Mouse (Mus musculus): ENCODE data around the gene Tmem43.
"Not testable (repeated sequence)": the region's sequence is repeated elsewhere in the genome, so short reads cannot be mapped to it uniquely, and the experiment has no call there.

Tmem43 gene

GRCm38 (mm10) chr6:91472868-91473804 lies at the start of gene Tmem43, which contains the start of gene Chchd4:
Gene Tmem43, plus strand, starts transcription at chr6:91473703.
Gene Chchd4, minus strand, starts transcription at chr6:91473546.
- peak; percentile 100 for DNase-seq (ENCODE audit: low read depth, low spot score)

GRCm38 (mm10) chr6:91424151-91424550 lies 49.4 kb upstream of the Tmem43 start:
- no peak for DNase-seq (ENCODE audit: low read depth, low spot score)

DNA sequence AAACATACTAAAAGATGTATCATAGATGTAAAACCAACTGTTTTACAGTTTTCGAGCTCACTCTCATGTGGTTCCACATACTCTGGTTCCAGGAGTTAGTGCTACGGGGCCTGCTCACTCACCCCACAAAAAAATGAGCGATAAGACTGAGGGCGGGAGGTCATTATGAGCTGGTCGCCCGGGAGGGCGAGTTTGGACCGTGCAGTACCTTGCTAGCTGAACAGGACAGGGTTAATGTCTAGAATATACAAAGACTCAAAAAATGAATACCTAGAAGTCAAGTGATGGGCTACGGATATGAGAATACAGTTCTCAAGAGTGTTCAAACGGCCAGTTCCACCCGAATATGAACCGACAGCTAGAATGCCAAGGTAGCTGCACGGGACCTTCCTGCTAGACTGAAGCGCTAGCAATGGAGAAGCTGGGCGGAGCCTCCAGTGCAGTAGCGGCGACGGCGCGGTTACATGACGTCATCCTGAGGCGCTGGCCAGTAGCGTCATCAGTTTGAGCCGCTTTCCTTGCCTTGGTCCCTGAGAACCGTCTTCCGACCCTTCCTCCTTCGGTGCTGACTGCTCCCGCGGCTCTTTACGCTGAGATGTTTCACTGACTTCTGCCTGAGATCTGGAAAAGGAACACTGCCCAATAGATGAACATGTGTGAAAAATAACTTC lies 32.9 kb upstream of the Tmem43 start:
- DNase-seq (ENCODE audit: low read depth, low spot score), result peak; percentile 92

DNA sequence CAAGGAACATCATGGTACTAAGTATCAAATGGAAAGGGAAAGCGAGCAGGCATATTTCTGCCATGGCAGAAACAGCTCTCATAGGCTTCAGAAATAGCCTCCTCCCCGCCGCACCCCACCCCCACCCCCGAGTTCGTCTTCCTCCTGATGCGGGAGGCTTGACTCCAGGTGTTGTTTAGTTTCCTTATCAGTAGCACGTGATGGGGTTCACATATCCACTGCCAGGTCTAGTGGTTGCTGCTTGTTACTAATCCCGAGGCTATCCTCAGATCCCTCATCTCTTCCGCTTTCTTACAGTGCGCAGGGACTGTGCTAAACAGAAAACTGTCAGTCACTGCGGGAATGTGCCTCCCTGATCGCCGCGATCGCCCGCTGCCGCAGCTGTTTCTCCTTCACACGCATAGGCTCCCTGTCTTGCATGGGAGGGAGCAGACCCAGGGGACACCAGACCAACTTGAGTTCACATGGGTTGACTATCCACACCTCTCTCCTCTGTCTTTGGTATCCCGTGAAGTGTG lies 32.3 kb upstream of the Tmem43 start:
- no peak for DNase-seq (ENCODE audit: low read depth, low spot score)

GRCm38 (mm10) chr6:91445316-91445715 lies 28.2 kb upstream of the Tmem43 start:
- no peak for DNase-seq (ENCODE audit: low read depth, low spot score)

DNA sequence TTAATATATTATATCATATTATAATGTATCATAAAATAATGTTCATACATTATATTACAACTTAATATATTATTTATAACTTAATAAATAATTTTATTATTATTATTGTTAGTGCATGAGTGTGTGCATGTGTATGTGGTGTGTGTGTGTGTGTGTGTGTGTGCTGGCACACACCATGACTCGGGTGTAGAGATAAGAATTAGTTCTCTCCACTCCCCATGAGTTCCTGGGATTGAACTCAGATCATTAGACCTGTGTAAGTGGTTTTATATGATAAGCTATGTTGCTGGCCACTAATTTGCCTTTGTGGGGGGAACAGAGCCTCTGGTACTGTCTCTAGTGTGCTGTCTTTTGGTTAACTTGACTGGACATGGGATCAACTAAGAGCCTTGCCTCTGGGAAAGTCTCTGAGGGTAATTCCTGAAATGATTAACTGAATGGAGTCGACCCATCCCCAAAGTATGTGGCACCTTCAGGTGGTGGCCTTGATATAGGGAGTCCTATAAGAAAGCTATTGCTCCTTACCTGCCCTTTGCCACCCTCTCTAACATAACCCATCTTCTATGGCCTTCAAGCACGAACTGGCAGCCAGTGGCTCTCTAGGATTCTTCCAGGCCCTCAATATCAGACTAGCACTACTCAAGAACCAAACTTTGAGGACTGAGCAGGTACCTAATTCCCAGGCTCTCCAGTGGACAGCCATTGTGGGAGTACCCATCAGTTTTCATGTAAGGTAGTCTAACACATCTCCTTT lies 23.9 kb upstream of the Tmem43 start:
- DNase-seq (ENCODE audit: low read depth, low spot score), result no peak

- no peak for DNase-seq (ENCODE audit: low read depth, low spot score)
Measured at GRCm38 (mm10) chr6:91452056-91452455, 21.4 kb upstream of the Tmem43 start.

- no peak for DNase-seq (ENCODE audit: low read depth, low spot score)
Measured at GRCm38 (mm10) chr6:91454546-91454945, 19.0 kb upstream of the Tmem43 start.

- no peak for DNase-seq (ENCODE audit: low read depth, low spot score)
Measured at GRCm38 (mm10) chr6:91459471-91459870, 14.0 kb upstream of the Tmem43 start.

- DNase-seq (ENCODE audit: low read depth, low spot score), result no peak
Measured at GRCm38 (mm10) chr6:91465756-91466155, 7.7 kb upstream of the Tmem43 start.

- no peak for DNase-seq (ENCODE audit: low read depth, low spot score)
Measured at GRCm38 (mm10) chr6:91467106-91467505, 6.4 kb upstream of the Tmem43 start.

DNA sequence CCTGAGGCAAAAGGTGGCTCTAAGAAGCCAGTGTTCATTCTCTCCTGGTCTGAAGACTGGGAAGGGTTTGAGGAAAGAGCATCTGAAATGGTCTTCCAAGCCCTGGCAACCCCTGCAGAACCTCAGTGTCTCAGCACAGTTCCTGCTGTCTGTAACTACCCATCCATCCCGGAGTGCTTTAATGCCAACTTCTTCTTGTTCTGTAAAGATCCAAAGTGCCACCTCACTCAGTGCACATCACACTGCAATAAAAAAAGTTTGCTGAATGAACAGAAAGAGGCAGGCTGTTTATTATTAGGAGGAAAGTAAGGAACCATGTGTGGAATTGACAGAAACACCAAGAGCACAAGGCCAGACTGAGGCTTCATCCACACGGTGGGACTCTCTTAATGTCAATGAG lies 2.8 kb upstream of the Tmem43 start:
- DNase-seq (ENCODE audit: low read depth, low spot score), result no peak

GRCm38 (mm10) chr6:91471427-91471826 lies 2.1 kb upstream of the Tmem43 start:
- not testable (repeated sequence) for DNase-seq (ENCODE audit: low read depth, low spot score)

DNA sequence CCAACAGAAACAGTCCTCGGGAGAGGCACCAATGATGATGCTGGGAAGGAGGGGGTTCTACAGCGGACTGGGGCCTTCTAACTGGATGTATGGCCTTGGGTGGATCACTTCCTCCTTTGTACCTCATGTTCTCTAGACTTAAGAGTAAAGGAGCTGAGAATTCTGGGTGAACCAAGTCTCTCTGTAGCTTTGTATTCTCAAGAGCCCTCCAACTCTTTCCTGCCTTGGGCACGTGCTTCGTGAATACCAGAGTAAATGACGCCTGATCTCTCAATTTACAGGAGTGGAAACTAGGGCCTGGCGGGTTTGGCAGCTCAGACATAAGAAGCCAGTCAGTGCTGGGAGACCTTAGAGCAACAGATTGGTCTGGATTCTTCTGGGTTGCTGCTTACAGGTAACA lies 1.2 kb upstream of the Tmem43 start:
- DNase-seq (ENCODE audit: low read depth, low spot score), result no peak

GRCm38 (mm10) chr6:91473805-91474440 lies 420 bp downstream of the Tmem43 start:
- DNase-seq (ENCODE audit: low read depth, low spot score), result no peak

DNA sequence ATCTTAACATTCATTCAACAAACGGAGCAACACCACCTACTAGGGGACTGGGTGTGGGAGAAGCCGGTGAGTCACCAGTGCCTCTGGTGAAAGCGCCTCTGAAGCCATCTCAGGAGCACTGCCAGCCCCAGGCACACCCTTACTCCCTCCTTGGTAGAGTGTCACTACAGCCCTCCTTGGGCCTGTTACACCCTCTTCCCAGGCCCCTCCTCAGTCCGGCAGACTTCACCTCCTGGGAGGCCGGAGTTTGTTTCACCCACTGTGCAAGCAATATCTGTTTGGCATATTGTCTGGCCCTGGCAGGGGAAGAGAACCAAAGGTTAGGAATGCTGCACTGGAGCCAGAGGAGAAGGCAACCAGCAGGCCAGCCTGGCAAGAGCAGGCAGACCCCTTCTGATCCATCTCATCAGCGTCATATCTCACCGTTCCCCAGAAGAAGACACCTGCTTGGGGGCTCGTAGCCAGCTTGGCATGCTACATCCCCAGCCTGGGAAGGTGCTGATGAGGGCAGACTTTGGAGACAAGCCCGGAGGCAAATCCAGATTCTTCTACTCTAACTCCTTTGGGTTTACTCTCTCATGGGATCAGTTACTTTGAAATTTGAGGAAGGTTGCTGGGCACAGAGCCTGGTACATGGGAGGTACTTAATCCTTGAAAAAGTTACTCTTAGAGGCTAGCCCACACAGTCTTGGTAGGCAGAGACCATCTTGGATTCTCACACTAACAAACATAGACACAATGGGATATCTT lies 1.1 kb downstream of the Tmem43 start:
- DNase-seq (ENCODE audit: low read depth, low spot score), result no peak

DNA sequence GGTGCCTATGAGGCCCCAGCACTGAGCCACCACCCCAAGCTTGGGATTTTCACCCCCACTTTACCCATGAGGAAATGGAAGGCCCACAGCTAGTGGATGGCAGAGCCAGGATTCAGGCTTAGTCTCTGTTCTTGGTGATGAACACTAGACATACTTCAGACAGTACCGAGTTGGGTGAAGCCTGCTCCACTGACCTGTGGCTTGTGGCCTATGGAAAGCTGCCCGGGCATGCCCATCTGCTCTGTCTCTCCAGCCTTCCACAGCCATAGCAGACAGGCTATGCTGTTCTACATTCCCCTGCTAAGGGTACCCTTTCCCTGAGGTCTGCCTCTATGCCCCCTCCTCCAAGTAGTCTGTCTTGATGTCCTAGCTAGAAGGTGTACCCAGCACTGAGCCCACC lies 3.0 kb downstream of the Tmem43 start:
- DNase-seq (ENCODE audit: low read depth, low spot score), result no peak

DNA sequence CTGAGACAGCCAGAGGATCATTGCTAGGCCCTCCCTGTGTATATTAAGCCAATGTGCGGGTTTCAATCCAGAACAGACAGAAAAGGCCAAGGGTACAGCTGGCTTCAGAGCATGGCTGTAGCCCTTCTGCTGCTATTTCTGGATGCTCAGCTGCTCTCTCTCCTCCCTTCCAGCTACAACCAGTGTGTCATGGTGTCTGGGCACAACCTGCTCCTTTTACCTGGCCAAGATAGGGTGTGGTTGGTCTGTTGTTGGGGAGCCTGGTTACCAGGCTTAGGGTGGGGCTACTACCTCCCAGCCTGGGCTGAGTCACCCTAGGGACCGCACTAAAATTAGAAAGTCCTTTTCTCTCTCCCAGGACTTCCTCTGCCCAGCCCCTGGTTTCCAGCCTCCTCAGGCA lies 9.9 kb downstream of the Tmem43 start:
- no peak for DNase-seq (ENCODE audit: low read depth, low spot score)

GRCm38 (mm10) chr6:91486736-91487453 lies 13.4 kb downstream of the Tmem43 start:
- DNase-seq (ENCODE audit: low read depth, low spot score), result no peak
